ENCODE assay signal across 28 mouse cellular contexts in the genomic region with DNA sequence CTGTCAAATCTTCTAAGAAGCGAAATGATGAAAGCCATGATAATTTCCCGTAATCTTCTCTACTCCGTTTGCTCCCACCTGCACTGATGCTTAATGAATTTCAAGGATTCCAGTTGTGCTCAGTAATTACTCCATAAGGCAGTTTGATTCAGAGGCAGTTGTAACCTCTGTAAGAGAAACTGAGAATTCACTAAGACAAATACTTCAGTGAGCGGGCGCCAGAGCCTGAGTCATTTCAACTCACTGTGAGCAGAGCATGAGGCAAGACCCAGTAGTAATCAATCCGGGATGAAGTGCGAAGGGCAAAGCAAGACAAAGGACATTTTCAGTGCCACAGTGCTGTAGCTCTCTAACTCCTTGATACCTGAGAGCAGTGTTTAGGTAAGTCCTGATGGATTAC.
DNase-seq lines count a peak whose midpoint lies in the region; ATAC-seq and TF ChIP-seq lines count a peak whose summit lies in the region.
"Had no signal": no experiment of that assay in that cellular context is flagged by ENCODE, and none has a peak within 500 bp of the region (broad histone marks: within the 10 kb centered on the region; RNA-seq: fewer than 3 reads in every experiment).

No protein-coding gene starts in this region.

- no peak overlapping the region for H3K27ac ChIP-seq in forebrain, postnatal 0 days (ENCODE audit: low read depth, low read length)
- H3K27ac ChIP-seq in forebrain, embryonic 10.5 days, result no peak overlapping the region
- H3K27ac ChIP-seq in liver, postnatal 0 days (ENCODE audit: low read depth), result no peak overlapping the region
- H3K27ac ChIP-seq in liver, embryonic 11.5 days (ENCODE audit: low read depth, low read length), result no peak overlapping the region
- H3K27ac ChIP-seq: embryonic facial prominence, embryonic 13.5 days; forebrain, embryonic 13.5 days; heart, embryonic 13.5 days; intestine, embryonic 15.5 days; limb, embryonic 13.5 days; liver, embryonic 12.5 days; macrophage; midbrain, embryonic 13.5 days had no signal

- H3K27me3 ChIP-seq in forebrain, postnatal 0 days (ENCODE audit: insufficient read depth, low read length), result no peaks in the 10 kb centered on the region
- H3K27me3 ChIP-seq in forebrain, embryonic 10.5 days (ENCODE audit: poor library complexity, severe bottlenecking), result no peaks in the 10 kb centered on the region
- no peaks in the 10 kb centered on the region for H3K27me3 ChIP-seq in liver, postnatal 0 days (ENCODE audit: insufficient read depth, low read length)
- H3K27me3 ChIP-seq in liver, embryonic 11.5 days (replicated peaks; ENCODE audit: control insufficient read depth, insufficient read depth, low read length), result no peaks in the 10 kb centered on the region
- H3K27me3 ChIP-seq: embryonic facial prominence, embryonic 13.5 days; forebrain, embryonic 13.5 days; heart, embryonic 13.5 days; intestine, embryonic 15.5 days; limb, embryonic 13.5 days; liver, embryonic 12.5 days; midbrain, embryonic 13.5 days had no signal

- H3K9ac ChIP-seq in forebrain, postnatal 0 days, result no peak overlapping the region
- no peak overlapping the region for H3K9ac ChIP-seq in liver, postnatal 0 days (replicated peaks)
- H3K9ac ChIP-seq in liver, embryonic 11.5 days (ENCODE audit: low read depth, low read length), result no peak overlapping the region
- H3K9ac ChIP-seq: embryonic facial prominence, embryonic 13.5 days; forebrain, embryonic 13.5 days; heart, embryonic 13.5 days; intestine, embryonic 15.5 days; limb, embryonic 13.5 days; liver, embryonic 12.5 days; midbrain, embryonic 13.5 days had no signal

- H3K9me3 ChIP-seq in forebrain, postnatal 0 days (ENCODE audit: low read length), result no peaks in the 10 kb centered on the region
- H3K9me3 ChIP-seq in forebrain, embryonic 10.5 days, result no peaks in the 10 kb centered on the region
- no peaks in the 10 kb centered on the region for H3K9me3 ChIP-seq in liver, postnatal 0 days (ENCODE audit: low read length)
- H3K9me3 ChIP-seq in liver, embryonic 11.5 days (ENCODE audit: control insufficient read depth, low read length), result no peaks in the 10 kb centered on the region
- H3K9me3 ChIP-seq: embryonic facial prominence, embryonic 13.5 days; forebrain, embryonic 13.5 days; heart, embryonic 13.5 days; intestine, embryonic 15.5 days; limb, embryonic 13.5 days; liver, embryonic 12.5 days; midbrain, embryonic 13.5 days had no signal

- DNase-seq in forebrain, postnatal 0 days, result no peak
- no peak for DNase-seq in forebrain, embryonic 10.5 days (ENCODE audit: extremely low spot score, low spot score)
- peak; percentile 18 for DNase-seq in liver, postnatal 0 days
- no peak for DNase-seq in liver, embryonic 11.5 days (ENCODE audit: low spot score)
- peak; percentile 14 for DNase-seq in adrenal gland, postnatal 10 days
- no peak for DNase-seq in kidney, postnatal 36 days
- DNase-seq: B cell, adult 2 months; cerebellum, adult 18-20 months; cerebellum, postnatal 10 days; gastrocnemius, postnatal 36 days; heart, adult 18-20 months; heart, postnatal 10 days; kidney, adult 2 months; kidney, postnatal 4 days; lung, adult 2 months; lung, postnatal 10 days; spleen, adult 18-20 months; thymus, postnatal 14 days had no signal

- ATAC-seq in forebrain, postnatal 0 days, result peak; percentile 29; the same call in 1 of the 2 replicates
- ATAC-seq in liver, postnatal 0 days, result peak; percentile 38; the same call in 1 of the 2 replicates
- no peak for ATAC-seq in liver, embryonic 11.5 days (replicated peaks; ENCODE audit: low FRiP score)
- no peak for ATAC-seq in monocyte, adult 5-6 weeks (replicated peaks; ENCODE audit: insufficient number of reproducible peaks, low FRiP score, low TSS enrichment, poor library complexity, severe bottlenecking)
- ATAC-seq: activated CD4-positive, CD25-positive, alpha-beta regulatory T cell, adult 4 months; forebrain, embryonic 13.5 days; intestine, embryonic 15.5 days; liver, embryonic 12.5 days; midbrain, embryonic 13.5 days had no signal

- H3K4me3 ChIP-seq in forebrain, postnatal 0 days (ENCODE audit: low read depth, low read length), result no peak overlapping the region
- H3K4me3 ChIP-seq in forebrain, embryonic 10.5 days, result no peak overlapping the region
- H3K4me3 ChIP-seq in liver, postnatal 0 days (ENCODE audit: low read depth, low read length), result no peak overlapping the region
- H3K4me3 ChIP-seq in liver, embryonic 11.5 days (ENCODE audit: low read depth, low read length), result no peak overlapping the region
- H3K4me3 ChIP-seq: embryonic facial prominence, embryonic 13.5 days; forebrain, embryonic 13.5 days; heart, embryonic 13.5 days; intestine, embryonic 15.5 days; limb, embryonic 13.5 days; liver, embryonic 12.5 days; midbrain, embryonic 13.5 days had no signal

- peaks cover 25% of the 10 kb centered on the region for H3K36me3 ChIP-seq in forebrain, postnatal 0 days (ENCODE audit: insufficient read depth)
- peaks cover 3% of the 10 kb centered on the region; the same call in 1 of the 2 replicates for H3K36me3 ChIP-seq in forebrain, embryonic 10.5 days (replicated peaks)
- H3K36me3 ChIP-seq in liver, postnatal 0 days (replicated peaks; ENCODE audit: insufficient read depth, low read length), result no peaks in the 10 kb centered on the region
- H3K36me3 ChIP-seq in liver, embryonic 11.5 days (ENCODE audit: control insufficient read depth, insufficient read depth, low read length), result no peaks in the 10 kb centered on the region
- H3K36me3 ChIP-seq: embryonic facial prominence, embryonic 13.5 days; heart, embryonic 13.5 days; intestine, embryonic 15.5 days; limb, embryonic 13.5 days; liver, embryonic 12.5 days had no signal

- TF ChIP-seq CTCF in forebrain, postnatal 0 days (IDR thresholded peaks at IDR 0.05; ENCODE audit: low read depth), result no peak
- TF ChIP-seq CTCF in liver, postnatal 0 days (IDR thresholded peaks at IDR 0.05; ENCODE audit: low read depth), result no peak

- no peaks in the 10 kb centered on the region for H3K4me1 ChIP-seq in forebrain, postnatal 0 days (ENCODE audit: insufficient read depth)
- no peaks in the 10 kb centered on the region for H3K4me1 ChIP-seq in forebrain, embryonic 10.5 days
- H3K4me1 ChIP-seq in liver, postnatal 0 days (ENCODE audit: insufficient read depth), result no peaks in the 10 kb centered on the region
- H3K4me1 ChIP-seq in liver, embryonic 11.5 days (replicated peaks; ENCODE audit: control insufficient read depth, insufficient read depth, low read length), result no peaks in the 10 kb centered on the region
- H3K4me1 ChIP-seq: embryonic facial prominence, embryonic 13.5 days; forebrain, embryonic 13.5 days; heart, embryonic 13.5 days; intestine, embryonic 15.5 days; limb, embryonic 13.5 days; liver, embryonic 12.5 days; midbrain, embryonic 13.5 days had no signal

- H3K4me2 ChIP-seq in forebrain, postnatal 0 days (ENCODE audit: low read depth), result no peak overlapping the region
- H3K4me2 ChIP-seq in liver, postnatal 0 days (ENCODE audit: low read depth, low read length), result no peak overlapping the region
- no peak overlapping the region for H3K4me2 ChIP-seq in liver, embryonic 11.5 days
- H3K4me2 ChIP-seq: embryonic facial prominence, embryonic 13.5 days; forebrain, embryonic 13.5 days; heart, embryonic 13.5 days; intestine, embryonic 15.5 days; limb, embryonic 13.5 days; liver, embryonic 12.5 days; midbrain, embryonic 13.5 days had no signal

- 77% methylated on average over 7 of the region's 7 CpGs for whole genome bisulfite sequencing in forebrain, postnatal 0 days
- 88% methylated on average over 7 of the region's 7 CpGs for WGBS in forebrain, embryonic 10.5 days
- WGBS in liver, postnatal 0 days (ENCODE audit: insufficient replicate concordance), result 75% methylated on average over 7 of the region's 7 CpGs
- WGBS in liver, embryonic 11.5 days, result 82% methylated on average over 7 of the region's 7 CpGs

- TF ChIP-seq EP300 in liver, postnatal 0 days (IDR thresholded peaks at IDR 0.05; ENCODE audit: low read depth), result no peak

Comparison
In these comparisons a context has a peak if more than half of its experiments do, and no peak if none do; other contexts are left out.
1. ATAC-seq: peak in forebrain, postnatal 0 days (single experiment) and liver, postnatal 0 days (single experiment); none in liver, embryonic 11.5 days (single experiment) and monocyte, adult 5-6 weeks (single experiment).
2. DNase-seq: peak in liver, postnatal 0 days (single experiment) and adrenal gland, postnatal 10 days (single experiment); none in forebrain, postnatal 0 days (single experiment), forebrain, embryonic 10.5 days (single experiment), liver, embryonic 11.5 days (single experiment) and kidney, postnatal 36 days (0 of 2).